Mouse (Mus musculus) c-Kit-positive CD71-negative TER-119-negative erythroid progenitor cells, embryonic 14.5 days (primary cell): ENCODE results near the gene Xbp1.

Source experiments
- DNase-seq: peaks from one replicate; pipeline ENCODE4 v3.0.0-alpha.2; 2013; ENCODE audit warnings: low read depth

Xbp1 gene

GRCm38 (mm10) chr11:5571856-5572255 lies 51.4 kb downstream of the Xbp1 start:
- no peak for DNase-seq

- DNase-seq: no peak
These were observed 53.4 kb downstream of the Xbp1 start for GRCm38 (mm10) chr11:5573821-5574220.

GRCm38 (mm10) chr11:5575046-5575445 lies 54.6 kb downstream of the Xbp1 start:
- DNase-seq: no peak
